Mouse (Mus musculus): ENCODE measurements around the gene Apoa2.
"Not testable (repeated sequence)": the region's sequence is repeated elsewhere in the genome, so short reads cannot be mapped to it uniquely, and the experiment has no call there.

Apoa2 gene

DNA sequence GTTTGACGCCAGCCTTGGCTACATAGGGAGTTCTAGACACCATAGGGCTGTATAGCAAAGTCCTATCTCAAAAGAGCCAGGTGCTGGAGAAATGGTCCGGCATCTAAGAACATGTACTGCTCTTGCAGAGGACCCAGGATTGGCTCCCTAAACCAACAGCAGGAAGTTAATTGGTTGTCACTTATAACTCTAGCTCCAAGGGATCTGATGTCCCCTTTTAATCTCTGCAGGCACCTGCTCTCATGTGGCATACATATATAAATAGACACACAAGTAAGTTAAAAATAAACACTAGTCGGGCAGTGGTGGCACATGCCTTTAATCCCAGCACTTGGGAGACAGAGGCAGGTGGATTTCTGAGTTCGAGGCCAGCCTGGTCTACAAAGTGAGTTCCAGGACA is 10.9 kb downstream of the Apoa2 start:
- DNase-seq (ENCODE audit: low spot score in 2 of 2) = no peak

DNA sequence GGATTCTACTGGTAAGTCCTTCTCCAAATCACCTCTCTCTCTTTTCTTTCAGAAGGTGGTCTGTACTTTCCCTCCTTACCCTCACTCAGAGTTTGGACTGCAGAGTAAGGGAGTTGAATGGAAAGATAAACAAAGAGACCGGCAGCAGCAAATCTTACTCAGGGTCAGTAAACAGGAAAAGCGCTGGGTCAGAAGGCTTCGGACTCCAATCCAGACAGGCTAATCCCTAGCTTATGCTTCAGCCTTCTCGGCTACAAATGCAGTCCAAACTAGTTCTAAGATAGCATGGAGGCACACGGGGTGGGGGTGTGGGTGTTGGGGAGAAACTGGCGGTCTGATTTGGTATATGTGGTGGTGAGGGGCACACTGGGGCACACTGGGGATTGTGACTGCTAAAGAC is 12.6 kb downstream of the Apoa2 start:
- no peak for DNase-seq (ENCODE audit: low spot score in 2 of 2)

- peak; percentile 63 to 84 for DNase-seq (ENCODE audit: low spot score in 2 of 2)
These were observed 13.6 kb downstream of the Apoa2 start for GRCm38 (mm10) chr1:171238463-171238862.

GRCm38 (mm10) chr1:171239992-171240744 is 15.3 kb downstream of the Apoa2 start:
- DNase-seq (ENCODE audit: low spot score in 2 of 2) = no peak

DNA sequence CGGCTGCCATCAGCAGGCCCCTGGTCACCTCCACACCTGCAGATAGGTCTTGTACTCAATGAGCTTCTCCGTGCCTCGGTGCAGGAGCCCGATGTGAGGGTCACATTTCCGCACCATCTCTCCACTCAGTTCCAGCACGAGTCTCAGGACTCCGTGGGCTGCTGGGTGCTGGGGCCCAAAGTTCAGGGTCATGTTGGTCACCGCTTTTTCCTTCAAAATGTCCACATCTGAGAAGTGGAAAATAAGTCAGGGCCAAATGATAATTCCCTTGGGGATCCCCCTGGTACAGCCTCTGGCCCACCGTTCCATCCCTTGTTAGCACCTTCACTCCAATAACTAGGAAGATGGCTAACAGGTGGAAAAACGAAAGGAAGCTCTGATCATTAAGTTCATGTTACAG is 16.1 kb downstream of the Apoa2 start:
- no peak for DNase-seq (ENCODE audit: low spot score in 2 of 2)

- DNase-seq (ENCODE audit: low spot score in 2 of 2) = not testable (repeated sequence)
These were observed 17.1 kb downstream of the Apoa2 start for GRCm38 (mm10) chr1:171241952-171242351.

GRCm38 (mm10) chr1:171245353-171245752 is 20.5 kb downstream of the Apoa2 start:
- DNase-seq (ENCODE audit: low spot score in 2 of 2) = no peak

- DNase-seq (ENCODE audit: low spot score in 2 of 2) = peak; percentile 97 to 100
These were observed 22.0 kb downstream of the Apoa2 start for GRCm38 (mm10) chr1:171246709-171247452.

GRCm38 (mm10) chr1:171247453-171247841 is 22.6 kb downstream of the Apoa2 start:
- no peak for DNase-seq (ENCODE audit: low spot score in 2 of 2)

DNA sequence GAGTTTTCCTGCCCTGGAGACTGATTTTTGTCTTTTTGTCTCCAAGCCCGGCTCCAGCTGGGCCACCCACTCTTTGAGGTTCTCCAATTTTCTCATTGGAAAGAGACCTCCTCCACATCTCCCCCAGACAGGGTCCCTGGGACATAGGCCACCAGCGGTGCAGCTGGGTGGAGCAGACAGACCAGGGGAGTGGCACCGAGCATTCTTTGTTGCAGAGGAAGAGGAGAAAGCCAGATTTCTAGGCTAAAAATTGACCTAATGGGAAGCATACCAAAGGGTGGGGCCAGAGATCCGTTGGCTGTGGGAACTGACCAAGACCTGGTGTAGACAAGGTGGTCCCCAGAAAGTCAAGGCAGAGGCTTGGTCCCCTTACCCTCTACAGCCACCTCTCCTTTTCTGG is 23.1 kb downstream of the Apoa2 start:
- no peak for DNase-seq (ENCODE audit: low spot score in 2 of 2)

DNA sequence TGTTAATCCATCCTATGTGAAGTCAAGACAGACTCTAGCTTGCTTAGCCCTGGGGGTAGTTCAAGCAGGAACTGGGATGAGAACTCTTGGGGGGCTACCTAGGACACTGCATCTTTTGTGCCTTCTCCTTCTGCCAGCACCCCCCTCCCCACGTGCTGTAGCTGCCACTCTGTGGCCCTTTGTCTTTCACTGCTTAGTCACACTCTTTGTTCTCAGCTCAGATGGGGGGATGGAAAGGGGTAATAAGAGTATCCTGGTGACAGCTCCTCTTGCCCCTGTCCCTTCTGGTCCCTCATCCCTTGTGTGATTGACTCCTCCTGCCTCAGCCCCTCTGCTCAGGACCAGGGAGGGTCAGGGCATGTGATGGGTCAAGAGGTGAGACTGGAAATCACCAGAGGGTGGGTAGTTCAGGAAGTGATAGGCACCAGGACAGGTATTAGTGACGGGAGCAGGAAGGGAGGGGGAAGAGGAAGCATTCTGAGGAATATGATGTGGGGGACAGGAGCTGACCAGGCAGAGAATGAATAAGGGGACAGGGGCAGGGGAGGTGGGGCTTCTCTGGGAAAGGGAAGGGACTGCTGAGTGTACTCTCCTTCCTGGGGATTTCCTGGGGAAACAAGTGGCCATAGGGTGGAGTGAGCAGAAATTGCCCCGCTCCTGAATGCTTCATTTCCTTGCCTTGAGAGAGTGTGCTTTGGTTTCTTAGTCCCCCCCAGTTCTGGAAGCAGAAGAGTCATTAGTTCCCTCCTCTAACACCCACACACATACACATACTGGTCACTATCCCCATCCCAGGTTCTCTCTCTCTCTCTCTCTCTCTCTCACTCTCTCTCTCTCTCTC is 23.8 kb downstream of the Apoa2 start:
- no peak for DNase-seq (ENCODE audit: low spot score in 2 of 2)

GRCm38 (mm10) chr1:171249913-171250600 is 25.2 kb downstream of the Apoa2 start, which contains the start of gene Adamts4:
Gene Adamts4 (plus strand): TSS chr1:171250421.
- no peak for DNase-seq (ENCODE audit: low spot score in 2 of 2)

- no peak for DNase-seq (ENCODE audit: low spot score in 2 of 2)
These were observed 26.1 kb downstream of the Apoa2 start, which contains the start of gene Ndufs2 for GRCm38 (mm10) chr1:171250680-171251593. Gene Ndufs2 (minus strand): TSS chr1:171251388.

GRCm38 (mm10) chr1:171251594-171252324 is 26.9 kb downstream of the Apoa2 start:
- DNase-seq (ENCODE audit: low spot score in 2 of 2) = no peak

- DNase-seq (ENCODE audit: low spot score in 2 of 2) = no peak
These were observed 27.6 kb downstream of the Apoa2 start for GRCm38 (mm10) chr1:171252415-171252814.

DNA sequence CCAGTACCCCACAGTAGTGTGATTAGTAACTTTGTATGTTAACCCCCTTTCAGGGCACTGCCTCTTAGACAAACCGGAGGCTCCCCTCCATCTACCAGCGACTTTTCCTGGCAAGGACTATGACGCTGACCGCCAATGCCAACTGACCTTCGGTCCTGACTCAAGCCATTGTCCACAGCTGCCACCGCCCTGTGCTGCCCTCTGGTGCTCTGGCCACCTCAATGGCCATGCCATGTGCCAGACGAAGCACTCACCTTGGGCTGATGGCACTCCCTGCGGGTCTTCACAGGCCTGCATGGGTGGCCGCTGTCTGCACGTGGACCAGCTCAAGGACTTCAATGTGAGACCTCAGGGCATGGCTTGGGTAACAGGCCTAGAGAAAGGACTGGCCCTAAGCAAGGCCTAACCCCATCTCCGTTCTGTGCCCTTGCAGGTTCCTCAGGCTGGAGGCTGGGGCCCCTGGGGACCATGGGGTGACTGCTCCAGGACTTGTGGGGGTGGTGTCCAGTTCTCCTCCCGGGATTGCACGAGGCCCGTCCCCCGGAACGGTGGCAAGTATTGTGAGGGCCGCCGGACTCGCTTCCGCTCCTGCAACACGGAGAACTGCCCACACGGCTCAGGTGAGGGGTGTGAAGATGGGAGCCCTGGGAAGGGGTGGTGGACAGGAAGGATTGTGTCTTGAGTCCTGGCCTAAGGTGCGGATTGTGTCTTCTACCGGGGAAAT is 31.4 kb downstream of the Apoa2 start:
- peak in 1 of 2 experiments; percentile 64 for DNase-seq (ENCODE audit: low spot score in 2 of 2)

DNA sequence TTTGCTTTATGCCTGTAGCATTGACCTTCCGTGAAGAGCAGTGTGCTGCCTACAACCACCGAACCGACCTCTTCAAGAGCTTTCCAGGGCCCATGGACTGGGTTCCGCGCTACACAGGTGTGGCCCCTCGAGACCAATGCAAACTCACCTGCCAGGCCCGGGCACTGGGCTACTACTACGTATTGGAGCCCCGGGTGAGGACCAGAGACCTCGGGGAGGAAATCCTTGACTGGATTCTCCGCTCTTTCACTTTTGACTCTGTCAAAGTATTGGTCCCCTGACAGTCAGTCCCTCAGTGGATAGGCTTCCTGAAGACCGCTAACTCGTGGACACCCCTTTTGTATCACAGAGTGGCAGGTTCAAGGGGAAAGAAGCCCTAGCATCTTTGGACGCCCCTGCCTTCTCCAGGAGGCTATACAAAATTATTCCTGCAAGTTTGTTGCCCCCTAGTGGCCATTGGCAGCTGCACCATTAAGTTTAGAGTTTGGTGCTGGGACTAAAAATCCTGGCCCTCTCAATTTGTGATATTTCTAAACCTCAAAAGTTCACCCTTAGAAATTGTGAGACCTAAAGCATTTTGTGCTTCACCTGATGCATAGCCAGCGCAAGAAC is 32.2 kb downstream of the Apoa2 start:
- DNase-seq (ENCODE audit: low spot score in 2 of 2) = peak; percentile 61 to 82

DNA sequence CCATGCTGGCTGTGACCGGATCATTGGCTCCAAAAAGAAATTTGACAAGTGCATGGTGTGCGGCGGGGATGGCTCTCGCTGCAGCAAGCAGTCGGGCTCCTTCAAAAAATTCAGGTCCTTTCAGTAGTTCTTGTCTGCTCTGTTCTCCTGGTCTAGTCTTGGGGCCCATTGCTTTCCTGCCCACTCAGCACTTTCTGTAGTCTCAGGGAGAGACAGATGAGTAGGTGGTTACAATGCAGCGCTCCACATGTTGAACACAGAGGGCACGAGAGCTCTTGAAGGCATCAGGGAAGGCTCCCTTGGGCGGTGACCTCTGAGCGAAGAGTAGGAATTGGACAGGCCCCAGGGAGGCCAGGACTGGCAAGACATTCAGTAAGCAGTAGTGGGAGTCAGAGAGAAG is 32.9 kb downstream of the Apoa2 start:
- DNase-seq (ENCODE audit: low spot score in 2 of 2) = no peak

DNA sequence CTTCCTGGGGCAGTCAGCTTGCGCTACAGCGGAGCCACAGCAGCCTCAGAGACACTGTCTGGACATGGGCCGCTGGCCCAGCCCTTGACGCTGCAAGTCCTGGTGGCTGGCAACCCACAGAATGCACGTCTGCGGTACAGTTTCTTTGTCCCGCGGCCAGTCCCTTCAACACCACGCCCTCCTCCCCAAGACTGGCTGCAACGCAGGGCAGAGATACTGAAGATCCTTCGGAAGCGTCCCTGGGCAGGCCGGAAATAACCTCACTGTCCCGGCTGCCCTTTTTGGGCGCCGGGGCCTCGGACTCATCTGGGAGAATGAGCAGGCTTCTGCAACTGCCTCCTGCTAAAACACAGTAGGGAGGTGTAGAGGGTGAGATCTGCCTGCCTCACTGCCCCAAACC is 34.1 kb downstream of the Apoa2 start:
- no peak for DNase-seq (ENCODE audit: low spot score in 2 of 2)
